Mouse (Mus musculus) naive thymus-derived CD4-positive, alpha-beta T cell, adult 2 months (primary cell): Measurements from ENCODE around the gene Supt4a.

ENCODE experiments used
- DNase-seq: peaks from one replicate; pipeline ENCODE4 v3.0.0-alpha.2; 2011; ENCODE audit warnings: low read depth

Supt4a gene

GRCm38 (mm10) chr11:87737175-87737740 is at the start of gene Supt4a:
TSS of gene Supt4a (plus strand) at chr11:87737552.
- peak; percentile 99 for DNase-seq

- no peak for DNase-seq
These were observed 48.7 kb upstream of the Supt4a start for GRCm38 (mm10) chr11:87688478-87689203.

GRCm38 (mm10) chr11:87689402-87689808 is 47.9 kb upstream of the Supt4a start:
- no peak for DNase-seq

GRCm38 (mm10) chr11:87690054-87690740 is 47.2 kb upstream of the Supt4a start:
- DNase-seq = no peak

- no peak for DNase-seq
These were observed 40.1 kb upstream of the Supt4a start for GRCm38 (mm10) chr11:87697131-87697682.

GRCm38 (mm10) chr11:87698126-87698525 is 39.2 kb upstream of the Supt4a start:
- no peak for DNase-seq

- no peak for DNase-seq
These were observed 36.2 kb upstream of the Supt4a start for GRCm38 (mm10) chr11:87701108-87701507.

GRCm38 (mm10) chr11:87701877-87702620 is 35.3 kb upstream of the Supt4a start:
- no peak for DNase-seq

GRCm38 (mm10) chr11:87703654-87704053 is 33.7 kb upstream of the Supt4a start:
- DNase-seq = no peak

GRCm38 (mm10) chr11:87704289-87704688 is 33.1 kb upstream of the Supt4a start:
- no peak for DNase-seq

- no peak for DNase-seq
These were observed 29.8 kb upstream of the Supt4a start for GRCm38 (mm10) chr11:87707570-87707969.

- DNase-seq = no peak
These were observed 28.4 kb upstream of the Supt4a start for GRCm38 (mm10) chr11:87708979-87709378.

GRCm38 (mm10) chr11:87709513-87710261 is 27.7 kb upstream of the Supt4a start:
- DNase-seq = peak; percentile 49

- DNase-seq = no peak
These were observed 27.1 kb upstream of the Supt4a start for GRCm38 (mm10) chr11:87710262-87710615.

- DNase-seq = no peak
These were observed 25.2 kb upstream of the Supt4a start for GRCm38 (mm10) chr11:87712188-87712587.

- DNase-seq = peak; percentile 35
These were observed 21.4 kb upstream of the Supt4a start for GRCm38 (mm10) chr11:87715999-87716398.

- peak; percentile 57 for DNase-seq
These were observed 17.8 kb upstream of the Supt4a start for GRCm38 (mm10) chr11:87719526-87719925.

- peak; percentile 85 for DNase-seq
These were observed 17.0 kb upstream of the Supt4a start for GRCm38 (mm10) chr11:87720324-87720723.

- DNase-seq = peak; percentile 91
These were observed 16.5 kb upstream of the Supt4a start for GRCm38 (mm10) chr11:87720839-87721238.

- no peak for DNase-seq
These were observed 15.2 kb upstream of the Supt4a start for GRCm38 (mm10) chr11:87722168-87722567.

- DNase-seq = no peak
These were observed 14.5 kb upstream of the Supt4a start for GRCm38 (mm10) chr11:87722891-87723290.
